Comparison of ENCODE assay signal across 8 mouse cellular contexts in the genomic region with DNA sequence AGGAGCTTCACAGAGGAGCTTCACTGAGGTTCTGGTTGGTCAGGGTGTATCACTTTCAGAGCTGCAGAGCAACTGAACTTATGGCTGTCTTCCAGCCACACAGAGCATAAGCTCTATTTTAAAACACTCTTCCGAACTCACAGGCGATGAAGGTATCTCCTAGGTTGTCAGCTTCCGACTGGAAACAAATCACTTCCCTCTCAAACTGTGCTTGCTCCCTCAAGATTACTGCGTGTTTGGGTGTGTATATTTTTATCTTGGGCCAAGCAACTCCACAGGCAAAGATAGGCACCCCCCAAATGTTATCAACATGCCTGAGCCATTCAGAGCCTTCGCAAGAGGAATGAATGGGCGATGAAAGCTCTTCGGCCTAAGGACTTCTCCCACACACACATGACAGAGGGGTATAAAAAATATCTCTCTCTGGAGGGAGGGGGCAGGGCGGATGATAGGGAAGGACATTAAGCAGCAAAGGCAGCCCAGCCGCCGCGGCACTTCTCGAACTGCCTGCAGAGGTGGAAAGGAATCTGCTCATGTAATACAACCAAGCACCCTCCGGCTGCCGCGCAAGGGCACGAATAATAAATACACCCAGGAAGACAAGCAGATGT. TPM values are rescaled to one million over a fixed set of nuclear protein-coding genes. Genes with fewer than 3 reads are reported as not detected.
DNase-seq lines count a peak whose midpoint lies in the region; ATAC-seq lines count a peak whose summit lies in the region.

No protein-coding gene starts in this region.

- H3K9me3 ChIP-seq in hindbrain, embryonic 12.5 days (replicated peaks) = no peaks in the 10 kb centered on the region

- peak overlapping the region; percentile 99 for H3K27ac ChIP-seq in hindbrain, embryonic 12.5 days

- H3K9ac ChIP-seq in hindbrain, embryonic 12.5 days = peak overlapping the region; percentile 98

- peaks cover 55% of the 10 kb centered on the region for H3K4me1 ChIP-seq in hindbrain, embryonic 12.5 days

- peak overlapping the region; percentile 76 for H3K4me2 ChIP-seq in hindbrain, embryonic 12.5 days (replicated peaks)

- H3K36me3 ChIP-seq in hindbrain, embryonic 12.5 days = no peaks in the 10 kb centered on the region

- H3K4me3 ChIP-seq in hindbrain, embryonic 12.5 days = peak overlapping the region; percentile 77

- DNase-seq in MN1 (ENCODE audit: low spot score) = peak; percentile 56
- peak; percentile 68 to 73 for DNase-seq in cerebellum, adult 18-20 months
- peak; percentile 39 to 50 for DNase-seq in frontal cortex, postnatal 10 days (ENCODE audit: low spot score in 2 of 2)
- DNase-seq in layer of hippocampus, postnatal 36 days = peak; percentile 42 to 44
- DNase-seq in lung, postnatal 10 days = peak; percentile 45
- DNase-seq in ovary, postnatal 14 days (ENCODE audit: low spot score) = peak; percentile 21
- DNase-seq in urinary bladder, postnatal 36 days (ENCODE audit: low spot score in 2 of 2) = peak; percentile 20 to 23

- 3% methylated on average over 16 of the region's 16 CpGs for WGBS in hindbrain, embryonic 12.5 days

- no peaks in the 10 kb centered on the region for H3K27me3 ChIP-seq in hindbrain, embryonic 12.5 days

- ATAC-seq in hindbrain, embryonic 12.5 days (ENCODE audit: low FRiP score) = no peak

RNA-seq across cellular contexts. Expression of gene 1700025G04Rik, which starts 1.0 kb away (rescaled TPM):
- polyA plus RNA-seq in hindbrain, embryonic 12.5 days (2016; fragmentation: Nextera tagmentation; extraction: Ambion mirVana) = 51.0 and 58.8 TPM in 2 replicates
- total RNA-seq in layer of hippocampus, postnatal 36 days (2021) = 10 to 100 TPM; 78.1 to 78.9 TPM
